Comparison of ENCODE assay signal across 9 mouse cellular contexts in the genomic region with DNA sequence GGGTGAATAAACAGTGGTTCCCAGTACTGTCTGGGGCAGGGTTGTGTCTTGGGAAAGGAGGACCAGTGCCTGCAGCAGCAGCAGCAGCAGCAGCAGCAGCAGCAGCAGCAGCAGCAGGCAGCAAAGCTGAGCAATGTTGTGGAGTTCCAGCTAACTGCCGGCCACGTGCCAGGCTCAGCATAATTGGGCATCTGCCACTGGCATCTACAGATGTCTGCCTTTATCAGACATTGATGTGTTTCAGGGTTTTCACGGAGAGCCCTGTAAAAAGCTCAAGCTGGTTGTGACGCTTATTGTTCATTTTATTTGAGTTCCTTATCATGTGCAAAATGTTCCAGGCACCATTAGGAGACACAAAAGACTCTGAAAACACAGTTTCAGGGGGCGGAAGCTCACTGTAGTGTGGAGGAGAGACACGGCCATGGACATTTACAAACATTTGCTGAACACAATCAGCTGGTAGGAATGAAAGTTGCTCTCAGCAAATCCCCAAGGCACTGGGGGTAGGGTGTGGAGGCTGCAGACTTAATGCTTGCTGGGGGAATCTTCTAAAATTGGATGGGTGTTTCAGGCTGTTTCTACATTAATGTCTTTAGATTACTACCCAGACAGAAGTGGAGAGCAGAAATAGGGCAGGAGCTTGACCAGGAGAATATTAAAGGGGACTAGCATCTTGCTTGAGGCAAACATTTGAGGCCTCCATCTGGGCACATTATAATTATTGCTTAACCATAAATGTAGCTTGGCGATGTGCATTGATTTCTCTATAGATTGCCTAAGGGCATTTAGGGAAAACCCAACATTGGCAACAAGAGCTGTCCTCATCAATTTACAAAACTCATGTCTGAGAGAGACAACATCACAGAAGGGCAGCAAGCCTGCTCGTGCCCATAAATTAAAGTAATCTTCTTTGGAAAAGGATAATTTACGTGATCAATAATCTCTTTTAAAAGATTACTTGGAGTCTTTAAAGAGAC. TPM values are rescaled to one million over a fixed set of nuclear protein-coding genes. Genes with fewer than 3 reads are reported as not detected.
DNase-seq lines count a peak whose midpoint lies in the region; ATAC-seq and TF ChIP-seq lines count a peak whose summit lies in the region.
"Had no signal": no experiment of that assay in that cellular context is flagged by ENCODE, and none has a peak within 500 bp of the region (broad histone marks: within the 10 kb centered on the region; RNA-seq: fewer than 3 reads in every experiment).

No protein-coding gene starts in this region.

- no peaks in the 10 kb centered on the region for H3K27me3 ChIP-seq in hindbrain, embryonic 16.5 days (replicated peaks; ENCODE audit: control insufficient read depth, insufficient read depth, low read length)
- no peaks in the 10 kb centered on the region for H3K27me3 ChIP-seq in neural tube, embryonic 12.5 days (replicated peaks)

- H3K4me2 ChIP-seq in hindbrain, embryonic 16.5 days (ENCODE audit: low read length), result no peak overlapping the region
- no peak overlapping the region for H3K4me2 ChIP-seq in neural tube, embryonic 12.5 days (replicated peaks)

- TF ChIP-seq POLR2A in brain, embryonic 14.5 days (IDR thresholded peaks at IDR 0.05; ENCODE audit: borderline replicate concordance, extremely low read depth, insufficient read depth, insufficient read length, poor library complexity, severe bottlenecking), result no peak

- DNase-seq in gastrocnemius, adult 2 months, result no peak
- no peak for DNase-seq in gastrocnemius, adult 18-20 months (ENCODE audit: low spot score)
- peak; percentile 88 for DNase-seq in brain, embryonic 14.5 days (ENCODE audit: low read depth)
- no peak for DNase-seq in embryo, embryonic 9.5 days (ENCODE audit: extremely low spot score)
- no peak for DNase-seq in urinary bladder, postnatal 4 days (ENCODE audit: low spot score in 2 of 2)
- DNase-seq in spleen, postnatal 36 days (ENCODE audit: low spot score in 2 of 2), result no peak
- DNase-seq: kidney, postnatal 10 days had no signal

- H3K9me3 ChIP-seq in hindbrain, embryonic 16.5 days (ENCODE audit: control insufficient read depth, low read length), result no peaks in the 10 kb centered on the region
- H3K9me3 ChIP-seq in neural tube, embryonic 12.5 days, result no peaks in the 10 kb centered on the region

- no peak overlapping the region for H3K4me3 ChIP-seq in gastrocnemius, adult 2 months
- H3K4me3 ChIP-seq in hindbrain, embryonic 16.5 days (ENCODE audit: low read length), result no peak overlapping the region
- no peak overlapping the region for H3K4me3 ChIP-seq in neural tube, embryonic 12.5 days

- no peak overlapping the region for H3K9ac ChIP-seq in hindbrain, embryonic 16.5 days (ENCODE audit: low read depth, low read length)
- no peak overlapping the region for H3K9ac ChIP-seq in neural tube, embryonic 12.5 days

- intact Hi-C loops in gastrocnemius, adult 2 months (cut with DNase I), result no loop called here

- H3K4me1 ChIP-seq in hindbrain, embryonic 16.5 days (ENCODE audit: control insufficient read depth, insufficient read depth, low read depth, low read length), result peaks cover 12% of the 10 kb centered on the region
- H3K4me1 ChIP-seq in neural tube, embryonic 12.5 days, result peaks cover 8% of the 10 kb centered on the region; the same call in 1 of the 2 replicates

- ATAC-seq in hindbrain, embryonic 16.5 days, result peak; percentile 71
- peak; percentile 56; the same call in 1 of the 2 replicates for ATAC-seq in neural tube, embryonic 12.5 days (ENCODE audit: low FRiP score, low read depth)

- 39% methylated on average over 9 of the region's 9 CpGs for WGBS in hindbrain, embryonic 16.5 days
- 56% methylated on average over 9 of the region's 9 CpGs for WGBS in neural tube, embryonic 12.5 days

- H3K36me3 ChIP-seq in hindbrain, embryonic 16.5 days (ENCODE audit: control insufficient read depth, insufficient read depth, low read length), result no peaks in the 10 kb centered on the region
- H3K36me3 ChIP-seq in neural tube, embryonic 12.5 days, result no peaks in the 10 kb centered on the region

- H3K27ac ChIP-seq in gastrocnemius, adult 2 months, result peak overlapping the region; percentile 16; the same call in 1 of the 2 replicates
- H3K27ac ChIP-seq in hindbrain, embryonic 16.5 days (ENCODE audit: low read depth, low read length), result peak overlapping the region; percentile 46
- H3K27ac ChIP-seq in neural tube, embryonic 12.5 days, result peak overlapping the region; percentile 43

- TF ChIP-seq CTCF in gastrocnemius, adult 2 months (IDR thresholded peaks at IDR 0.05), result no peak
- no peak for TF ChIP-seq CTCF in brain, embryonic 14.5 days (IDR thresholded peaks at IDR 0.05; ENCODE audit: borderline replicate concordance, extremely low read depth, insufficient read depth, insufficient read length)

RNA-seq across cellular contexts. Expression of gene Smpd3, which starts 36.8 kb away (rescaled TPM):
- total RNA-seq in gastrocnemius, adult 2 months (2021), result 1 to 10 TPM in 1 of 2 experiments, under 1 TPM in 1; 0.79 to 1.9 TPM
- 1 to 10 TPM in 1 of 2 experiments, under 1 TPM in 1; 0.43 to 1.1 TPM for total RNA-seq in gastrocnemius, adult 18-20 months (2021)
- polyA plus RNA-seq in brain, embryonic 14.5 days (2012; rRNA removed), result 29.2 and 52.3 TPM in 2 replicates
- polyA plus RNA-seq in hindbrain, embryonic 16.5 days (2015; fragmentation: Nextera tagmentation; extraction: Ambion mirVana), result 55.0 and 63.4 TPM in 2 replicates
- polyA plus RNA-seq in neural tube, embryonic 12.5 days (2016; fragmentation: Nextera tagmentation; extraction: Ambion mirVana), result 31.8 and 34.2 TPM in 2 replicates
